ENCODE assay signal across 8 mouse cellular contexts in the genomic region with DNA sequence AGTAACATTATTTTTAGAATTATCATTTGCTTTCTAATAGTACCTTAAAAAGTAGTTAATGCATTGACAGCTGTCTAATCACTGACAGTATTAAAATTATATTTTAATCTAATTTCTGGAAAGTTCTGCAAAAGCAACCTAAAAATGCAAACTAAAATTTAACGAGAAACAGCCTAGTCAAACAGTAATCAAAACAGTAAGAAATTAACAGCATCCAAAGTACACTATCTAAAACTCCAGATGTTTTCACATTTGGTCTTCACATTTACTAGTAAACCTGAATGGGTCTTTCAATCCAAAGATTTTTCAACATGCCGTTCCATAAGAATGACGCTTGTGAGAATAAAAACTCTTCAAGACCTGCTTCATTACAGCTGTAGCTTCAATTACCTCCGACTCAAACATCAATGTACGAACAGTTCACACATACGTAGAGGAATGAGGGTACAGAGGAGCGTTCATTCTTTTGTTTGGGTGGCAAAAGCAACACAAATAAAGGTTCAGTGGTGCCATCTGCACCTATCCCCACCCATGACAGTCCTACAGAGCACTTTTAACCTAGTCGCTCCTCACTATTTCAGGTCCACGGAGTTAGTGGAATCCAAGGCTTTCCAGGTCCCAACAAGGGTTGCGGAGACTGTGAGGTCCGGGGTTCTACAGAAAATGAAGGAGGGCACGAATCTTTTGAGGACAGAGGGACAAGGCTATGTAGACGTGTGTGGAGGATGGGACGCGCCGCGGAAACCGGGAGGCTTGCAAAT. TPM values are rescaled to one million over a fixed set of nuclear protein-coding genes. Genes with fewer than 3 reads are reported as not detected.
A peak's percentile ranks its signal among the peaks of the same experiment; 100 is the strongest.
DNase-seq lines count a peak whose midpoint lies in the region; ATAC-seq and TF ChIP-seq lines count a peak whose summit lies in the region.

No protein-coding gene starts in this region.

- no peak for DNase-seq in gastrocnemius, adult 2 months
- no peak for DNase-seq in gastrocnemius, adult 8-10 months (ENCODE audit: low spot score in 2 of 2)
- DNase-seq in testis, postnatal 14 days (ENCODE audit: low spot score) = no peak
- no peak for DNase-seq in intestine, embryonic 14.5 days (ENCODE audit: low spot score)
- DNase-seq in yolk sac, embryonic 10.5 days (ENCODE audit: low spot score) = no peak
- no peak for DNase-seq in left cerebral cortex, postnatal 4 days

- intact Hi-C loops in gastrocnemius, adult 2 months (cut with DNase I) = loop anchor here (5.0 to 10.0 kb wide), 2 partner anchors 155 to 393 kb away; a partner anchor contains a TSS
- intact Hi-C loops in left cerebral cortex, postnatal 4 days (cut with DNase I) = loop anchor here (10.0 kb wide), 1 partner anchor 157 kb away; no protein-coding TSS in a partner anchor

- H3K9ac ChIP-seq in intestine, embryonic 14.5 days (ENCODE audit: low read length) = peak overlapping the region; percentile 76
- peak overlapping the region; percentile 92 for H3K9ac ChIP-seq in midbrain, embryonic 16.5 days (ENCODE audit: low read depth, low read length)

- no peaks in the 10 kb centered on the region for H3K27me3 ChIP-seq in testis, adult 2 months (ENCODE audit: control insufficient read depth, insufficient read depth, low read length)
- H3K27me3 ChIP-seq in intestine, embryonic 14.5 days (replicated peaks; ENCODE audit: control insufficient read depth, insufficient read depth, low read length) = no peaks in the 10 kb centered on the region
- H3K27me3 ChIP-seq in midbrain, embryonic 16.5 days (ENCODE audit: control insufficient read depth, insufficient read depth, low read depth, low read length) = no peaks in the 10 kb centered on the region

- TF ChIP-seq POLR2A in testis, adult 2 months (IDR thresholded peaks at IDR 0.05; ENCODE audit: control insufficient read depth, low read depth, low read length) = no peak

- peak overlapping the region; percentile 77 for H3K4me2 ChIP-seq in intestine, embryonic 14.5 days (ENCODE audit: low read length)
- H3K4me2 ChIP-seq in midbrain, embryonic 16.5 days (ENCODE audit: low read length) = peak overlapping the region; percentile 88

- peak overlapping the region; percentile 92 for H3K4me3 ChIP-seq in gastrocnemius, adult 2 months
- peak overlapping the region; percentile 95 for H3K4me3 ChIP-seq in testis, adult 2 months (ENCODE audit: control insufficient read depth, low read depth, low read length)
- H3K4me3 ChIP-seq in intestine, embryonic 14.5 days (ENCODE audit: low read depth, low read length) = peak overlapping the region; percentile 75
- H3K4me3 ChIP-seq in midbrain, embryonic 16.5 days (ENCODE audit: low read depth, low read length) = peak overlapping the region; percentile 94

- H3K36me3 ChIP-seq in testis, adult 2 months (ENCODE audit: control insufficient read depth, insufficient read depth, low read length) = no peaks in the 10 kb centered on the region
- no peaks in the 10 kb centered on the region for H3K36me3 ChIP-seq in intestine, embryonic 14.5 days (ENCODE audit: control insufficient read depth, insufficient read depth, low read length)
- H3K36me3 ChIP-seq in midbrain, embryonic 16.5 days (ENCODE audit: control insufficient read depth, insufficient read depth, low read length) = no peaks in the 10 kb centered on the region

- H3K9me3 ChIP-seq in intestine, embryonic 14.5 days (ENCODE audit: control insufficient read depth, low read length) = no peaks in the 10 kb centered on the region
- no peaks in the 10 kb centered on the region for H3K9me3 ChIP-seq in midbrain, embryonic 16.5 days (replicated peaks; ENCODE audit: control insufficient read depth, low read length, poor library complexity, severe bottlenecking)

- H3K4me1 ChIP-seq in testis, adult 2 months (ENCODE audit: control insufficient read depth, insufficient read depth, low read length) = peaks cover 2% of the 10 kb centered on the region
- peaks cover 4% of the 10 kb centered on the region for H3K4me1 ChIP-seq in intestine, embryonic 14.5 days (replicated peaks; ENCODE audit: control insufficient read depth, insufficient read depth, low read length)
- H3K4me1 ChIP-seq in midbrain, embryonic 16.5 days (ENCODE audit: control insufficient read depth, insufficient read depth, low read length) = peaks cover 24% of the 10 kb centered on the region

- ATAC-seq in intestine, embryonic 14.5 days (replicated peaks; ENCODE audit: low FRiP score, low TSS enrichment, low read depth) = no peak; the same call in 1 of the 2 replicates
- ATAC-seq in midbrain, embryonic 16.5 days = peak; percentile 7

- H3K27ac ChIP-seq in gastrocnemius, adult 2 months = peak overlapping the region; percentile 87
- peak overlapping the region; percentile 91 for H3K27ac ChIP-seq in testis, adult 2 months (ENCODE audit: control insufficient read depth, insufficient read depth, low read depth, low read length)
- H3K27ac ChIP-seq in intestine, embryonic 14.5 days (ENCODE audit: low read depth) = peak overlapping the region; percentile 80
- H3K27ac ChIP-seq in midbrain, embryonic 16.5 days (ENCODE audit: low read length) = peak overlapping the region; percentile 89

- no peak for TF ChIP-seq CTCF in gastrocnemius, adult 2 months (IDR thresholded peaks at IDR 0.05)
- TF ChIP-seq CTCF in testis, adult 2 months (IDR thresholded peaks at IDR 0.05; ENCODE audit: control insufficient read depth, insufficient read depth, insufficient replicate concordance, low read depth, low read length) = no peak

- 7% methylated on average over 18 of the region's 18 CpGs for WGBS in intestine, embryonic 14.5 days
- WGBS in midbrain, embryonic 16.5 days = 5% methylated on average over 18 of the region's 18 CpGs

RNA-seq across cellular contexts. Expression of a gene that starts 0.9 kb away (rescaled TPM):
- total RNA-seq in gastrocnemius, adult 2 months (2021) = 10 to 100 TPM; 17.0 to 19.3 TPM
- total RNA-seq in gastrocnemius, adult 8-10 months (2022) = 10 to 100 TPM; 17.7 to 21.2 (median 18.3) TPM
- polyA plus RNA-seq in testis, adult 2 months (2012; rRNA removed) = 7.7 and 9.0 TPM in 2 replicates
- 11.4 and 12.4 TPM in 2 replicates for polyA plus RNA-seq in intestine, embryonic 14.5 days (2014; fragmentation: Nextera tagmentation; extraction: Ambion mirVana)
- 16.0 and 18.0 TPM in 2 replicates for polyA plus RNA-seq in midbrain, embryonic 16.5 days (2015; fragmentation: Nextera tagmentation; extraction: Ambion mirVana)
- 10 to 100 TPM; 83.1 to 87.4 TPM for total RNA-seq in left cerebral cortex, postnatal 4 days (2021)

RNA-seq across cellular contexts. Expression of a gene that starts 1.1 kb away (rescaled TPM):
- total RNA-seq in gastrocnemius, adult 2 months (2021) = 10 to 100 TPM; 15.4 to 21.3 TPM
- total RNA-seq in gastrocnemius, adult 8-10 months (2022) = 10 to 100 TPM; 11.4 to 16.0 (median 12.7) TPM
- polyA plus RNA-seq in testis, adult 2 months (2012; rRNA removed) = 10.0 and 11.9 TPM in 2 replicates
- polyA plus RNA-seq in intestine, embryonic 14.5 days (2014; fragmentation: Nextera tagmentation; extraction: Ambion mirVana) = 37.9 and 48.1 TPM in 2 replicates
- 56.6 and 59.8 TPM in 2 replicates for polyA plus RNA-seq in midbrain, embryonic 16.5 days (2015; fragmentation: Nextera tagmentation; extraction: Ambion mirVana)
- total RNA-seq in left cerebral cortex, postnatal 4 days (2021) = 10 to 100 TPM; 49.4 to 51.5 TPM

RNA-seq across cellular contexts. Expression of a gene that starts 43.1 kb away (rescaled TPM):
- not detected for total RNA-seq in gastrocnemius, adult 2 months (2021)
- total RNA-seq in gastrocnemius, adult 8-10 months (2022) = not detected
- polyA plus RNA-seq in testis, adult 2 months (2012; rRNA removed) = 4.6 and 5.4 TPM in 2 replicates
- polyA plus RNA-seq in intestine, embryonic 14.5 days (2014; fragmentation: Nextera tagmentation; extraction: Ambion mirVana) = not detected in 2 replicates
- 0.16 and 0.18 TPM in 2 replicates for polyA plus RNA-seq in midbrain, embryonic 16.5 days (2015; fragmentation: Nextera tagmentation; extraction: Ambion mirVana)
- total RNA-seq in left cerebral cortex, postnatal 4 days (2021) = not detected
